Mouse (Mus musculus): ENCODE results near the gene Fbxw22.
"Not testable (repeated sequence)": the region's sequence is repeated elsewhere in the genome, so short reads cannot be mapped to it uniquely, and the experiment has no call there.

Fbxw22 gene

DNA sequence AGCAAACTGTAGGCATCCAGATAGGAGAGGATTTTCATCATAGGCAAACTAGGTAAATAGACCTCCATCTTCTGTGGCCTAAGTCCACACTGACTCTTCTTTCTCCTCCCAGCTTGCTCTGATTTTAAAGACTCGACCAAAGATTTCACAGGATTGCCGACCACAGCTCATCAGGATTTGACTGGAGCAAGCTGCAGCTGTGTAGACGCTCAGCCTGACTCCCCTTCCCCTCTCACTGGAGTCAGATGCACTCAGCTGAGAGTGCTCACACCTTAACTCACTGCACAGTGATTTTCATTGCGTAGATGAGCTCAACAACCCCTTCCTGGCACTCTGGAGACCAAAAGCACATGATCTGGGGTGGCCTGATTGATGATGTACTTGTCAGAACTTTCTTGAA, at the start of gene Fbxw22:
TSS of gene Fbxw22 (minus strand) at position 101 of the 400 bp plus-strand sequence.
- DNase-seq (ENCODE audit: low spot score), result not testable (repeated sequence)

DNA sequence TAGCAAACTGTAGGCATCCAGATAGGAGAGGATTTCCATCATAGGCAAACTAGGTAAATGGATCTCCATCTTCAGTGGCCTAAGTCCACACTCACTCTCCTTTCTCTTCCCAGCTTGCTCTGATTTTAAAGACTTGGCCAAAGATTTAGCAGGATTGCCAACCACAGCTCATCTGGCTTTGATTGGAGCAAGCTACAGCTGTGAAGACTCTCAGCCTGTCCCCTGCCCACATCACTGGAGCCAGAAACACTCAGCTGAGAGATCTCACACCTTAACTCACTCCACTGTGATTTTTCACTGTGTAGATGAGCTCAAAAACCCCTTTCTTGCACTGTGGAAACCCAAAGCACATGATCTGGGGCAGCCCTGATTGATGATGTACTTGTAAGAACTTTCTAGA, 44.9 kb upstream of the Fbxw22 start, which contains the start of gene Fbxw16:
TSS of gene Fbxw16 (minus strand) at position 101 of the 400 bp plus-strand sequence.
- DNase-seq (ENCODE audit: low spot score), result no peak

DNA sequence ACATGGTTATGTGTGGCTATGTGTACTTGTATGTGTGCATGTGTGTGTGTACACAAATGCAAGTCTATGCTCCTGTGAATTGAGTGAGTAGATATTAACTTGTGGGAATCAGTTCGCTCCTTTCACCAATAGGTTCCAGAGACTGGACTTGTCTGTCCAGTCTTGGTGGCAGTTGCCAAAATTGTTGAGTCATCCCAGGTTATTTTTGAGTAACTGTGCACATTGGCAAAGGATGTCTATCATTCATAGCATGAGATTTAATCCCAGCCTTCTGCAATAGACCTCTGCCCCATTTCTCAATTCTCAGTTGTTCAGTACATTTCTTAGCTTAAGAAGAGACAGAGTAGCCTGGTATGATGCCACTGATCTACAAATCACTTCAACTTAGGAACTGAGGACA, 28.9 kb upstream of the Fbxw22 start:
- DNase-seq (ENCODE audit: low spot score), result no peak

DNA sequence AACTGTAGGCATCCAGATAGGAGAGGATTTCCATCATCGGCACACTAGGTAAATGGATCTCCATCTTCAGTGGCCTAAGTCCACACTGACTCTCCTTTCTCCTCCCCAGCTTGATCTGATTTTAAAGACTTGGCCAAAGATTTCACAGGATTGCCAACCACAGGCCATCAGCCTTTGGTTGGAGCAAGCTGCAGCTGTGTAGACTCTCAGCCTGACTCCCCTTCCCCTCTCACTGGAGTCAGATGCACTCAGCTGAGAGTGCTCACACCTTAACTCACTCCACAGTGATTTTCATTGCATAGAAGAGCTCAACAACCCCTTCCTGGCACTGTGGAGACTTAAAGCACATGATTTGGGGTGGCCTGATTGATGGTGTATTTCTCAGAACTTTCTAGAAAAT, 64.5 kb downstream of the Fbxw22 start, which contains the start of gene Fbxw28:
TSS of gene Fbxw28 (minus strand) at position 101 of the 400 bp plus-strand sequence.
- not testable (repeated sequence) for DNase-seq (ENCODE audit: low spot score)
